Mouse (Mus musculus): ENCODE data around the gene Camta1.

- TF ChIP-seq POLR2A (IDR thresholded peaks at IDR 0.05; ENCODE audit: extremely low read depth, insufficient read depth, low read length) (no peak), CTCF (IDR thresholded peaks at IDR 0.05; ENCODE audit: low read depth, low read length) (no peak)
Measured at GRCm38 (mm10) chr4:151827356-151827755, 34.3 kb downstream of the Camta1 start.

Measured in liver, adult 2 months (tissue).